Mouse (Mus musculus) A20 (cell line): ENCODE results near the gene Sohlh1.
A peak's percentile ranks its signal among the peaks of the same experiment; 100 is the strongest.
"Not testable (repeated sequence)": the region's sequence is repeated elsewhere in the genome, so short reads cannot be mapped to it uniquely, and the experiment has no call there.

ENCODE experiments used
- DNase-seq: peaks from one replicate; pipeline ENCODE4 v3.0.0-alpha.2; 2011; ENCODE audit warnings: low read depth, low spot score

The Sohlh1 gene

DNA sequence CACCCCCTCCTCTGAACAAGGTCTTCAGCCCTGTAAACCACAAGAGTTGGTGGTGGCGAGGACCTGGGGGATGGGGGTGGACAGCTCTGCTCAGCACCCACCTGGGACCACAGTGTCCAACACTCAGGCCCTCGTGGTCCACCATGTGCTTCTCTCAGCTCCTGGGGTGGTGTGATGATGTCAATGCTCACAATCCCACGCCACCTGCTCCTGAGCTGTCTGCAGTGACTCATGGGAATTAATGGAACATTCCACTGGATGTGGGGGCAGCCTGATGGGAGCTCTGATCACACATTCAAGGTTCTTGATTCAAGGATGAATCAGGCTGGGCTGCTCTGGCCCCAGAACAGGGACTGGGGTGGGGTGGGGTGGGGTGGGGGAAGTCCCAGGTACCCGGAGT, 4.9 kb downstream of the Sohlh1 start:
- DNase-seq = no peak

DNA sequence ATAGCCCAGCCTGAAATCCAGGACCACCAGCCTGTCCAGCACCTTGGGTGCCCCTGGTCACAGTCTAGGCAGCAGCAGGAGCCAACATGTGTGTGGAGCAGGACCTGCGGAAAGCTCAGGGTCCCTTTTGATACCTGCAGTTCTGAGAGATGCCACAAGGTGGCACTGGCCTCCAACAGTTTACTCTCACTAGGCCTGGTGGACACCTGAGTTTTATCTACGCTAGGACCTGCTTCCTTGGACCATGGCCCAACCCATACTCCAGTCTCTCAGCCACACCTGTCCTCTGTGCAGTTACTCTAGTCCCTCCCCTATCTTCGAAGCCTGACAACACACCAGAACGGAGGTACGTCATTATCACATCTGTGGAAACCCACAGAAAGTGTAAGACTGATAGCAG, 10.8 kb downstream of the Sohlh1 start:
- DNase-seq = peak; percentile 71

DNA sequence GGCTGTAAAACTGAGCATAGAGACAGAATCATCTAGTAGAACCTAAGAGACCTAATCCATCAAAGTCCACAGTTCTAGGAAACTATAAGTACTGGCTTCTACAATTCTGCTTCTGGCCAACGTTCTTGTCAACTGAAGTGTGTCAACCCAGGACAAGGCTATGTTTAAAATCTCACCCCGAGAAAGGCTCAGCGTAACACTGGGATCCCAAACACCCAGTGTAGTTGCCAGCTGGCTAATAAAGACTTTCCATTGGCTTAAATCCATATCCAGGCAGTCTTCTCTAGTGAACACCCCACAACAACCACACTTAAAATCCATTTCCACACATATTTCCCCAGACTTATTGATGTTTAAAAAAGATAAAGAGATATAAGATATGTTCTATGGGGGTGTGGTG, 16.3 kb downstream of the Sohlh1 start:
- DNase-seq = no peak

DNA sequence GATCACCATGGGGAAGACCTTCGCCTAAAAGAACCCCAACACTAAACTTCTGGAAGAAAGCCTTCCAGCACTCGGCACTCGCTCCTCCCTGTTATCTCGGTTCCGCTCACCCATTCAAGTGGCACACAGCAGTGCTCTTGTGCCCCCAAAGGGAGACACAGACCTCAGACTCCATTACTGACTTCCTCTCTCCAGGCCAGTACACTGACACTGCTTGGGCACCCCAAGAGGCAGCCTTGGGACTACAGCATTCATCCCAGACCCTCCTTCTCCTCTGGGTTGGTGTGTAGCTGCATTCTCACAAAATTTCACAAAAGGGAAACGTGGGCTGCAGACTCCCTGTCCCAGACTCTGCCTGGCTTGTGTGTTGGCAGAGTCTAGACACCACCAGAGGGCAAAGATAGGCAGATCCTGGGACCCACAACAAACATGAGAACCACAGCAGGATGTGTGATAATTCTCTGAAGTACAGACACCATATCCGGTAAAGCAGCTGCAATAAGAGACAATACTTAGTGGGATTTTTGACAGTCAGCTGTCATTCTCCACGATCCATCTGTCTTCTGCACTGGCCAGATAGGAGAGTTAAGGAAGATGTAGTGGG, 18.6 kb downstream of the Sohlh1 start:
- DNase-seq = no peak

DNA sequence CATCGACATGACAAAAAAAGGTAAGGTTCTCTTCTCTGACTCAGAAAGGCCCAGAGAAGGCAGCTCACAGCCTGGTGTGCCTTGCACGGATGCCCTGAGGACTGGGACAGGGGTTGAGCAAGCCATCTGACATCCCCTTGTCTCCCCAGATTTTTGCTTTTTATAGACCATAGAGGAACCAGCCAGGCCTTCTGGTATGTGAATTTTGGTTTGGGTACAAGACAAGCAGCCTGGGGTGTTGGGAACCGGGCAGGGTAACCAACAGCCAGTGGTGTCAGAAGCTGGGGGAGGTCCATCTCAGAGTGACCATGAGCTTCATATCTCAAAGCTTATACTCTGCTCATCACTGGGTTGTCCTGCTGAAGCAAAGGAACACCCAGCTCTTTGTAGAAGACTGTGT, 22.3 kb downstream of the Sohlh1 start:
- no peak for DNase-seq

DNA sequence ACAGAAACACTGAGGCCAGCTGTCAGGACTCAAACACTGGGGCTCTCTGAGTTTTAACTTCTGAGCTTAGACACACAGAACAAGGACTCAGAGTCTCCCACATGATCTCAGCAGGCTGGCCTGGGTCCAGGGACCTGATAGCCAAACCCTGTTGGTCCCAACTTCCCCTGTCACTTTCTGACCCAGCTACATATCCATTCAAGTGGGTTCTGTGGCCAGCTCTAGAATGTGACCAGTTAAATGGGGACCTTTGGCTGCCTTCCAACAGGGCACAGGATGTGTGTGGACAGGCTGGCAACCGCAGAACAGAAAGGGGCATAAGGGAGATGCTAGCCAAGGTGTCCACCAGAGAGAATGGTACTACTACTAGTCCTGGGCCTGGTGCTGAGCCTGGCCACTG, 24.2 kb downstream of the Sohlh1 start, which contains the start of gene Lcn9:
Lcn9 (plus strand) TSS at position 348 of the 400 bp plus-strand sequence.
- DNase-seq = no peak

DNA sequence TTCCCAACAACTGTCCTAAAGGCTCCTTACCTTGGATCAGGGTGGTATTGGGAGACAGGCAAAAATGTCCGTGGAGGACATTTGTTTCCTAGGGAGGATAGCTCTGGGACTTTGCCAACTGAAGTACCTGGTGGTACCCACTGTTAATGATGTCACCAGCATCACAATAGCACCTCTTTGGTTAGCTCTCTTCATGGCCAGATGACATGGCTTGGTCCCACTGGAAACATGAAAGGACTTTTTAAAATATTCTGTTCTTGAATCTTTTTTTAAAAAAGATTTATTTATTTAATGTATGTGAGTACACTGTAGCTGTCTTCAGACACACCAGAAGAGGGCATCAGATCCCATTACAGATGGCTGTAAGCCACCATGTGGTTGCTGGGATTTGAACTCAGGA, 31.3 kb downstream of the Sohlh1 start, which contains the start of gene Glt6d1:
Glt6d1 (minus strand) TSS at position 101 of the 400 bp plus-strand sequence.
- DNase-seq = not testable (repeated sequence)

DNA sequence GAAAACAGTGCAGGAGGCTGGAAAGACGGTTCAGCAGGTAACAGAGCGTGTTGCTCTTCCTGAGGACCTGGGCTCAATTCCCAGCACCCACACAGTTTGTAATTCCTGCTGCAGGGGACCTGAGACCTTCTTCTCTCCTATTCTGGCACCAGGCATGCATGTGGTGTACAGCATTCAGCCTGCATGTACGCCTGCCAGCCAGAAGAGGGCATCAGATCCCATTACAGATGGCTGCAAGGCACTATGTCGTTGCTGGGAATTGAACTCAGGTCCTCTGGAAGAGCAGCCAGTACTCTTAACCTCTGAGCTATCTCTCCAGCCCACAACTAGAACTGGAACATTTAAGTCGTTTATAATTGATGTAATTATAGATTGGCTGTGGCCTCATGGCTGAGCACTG, 33.7 kb downstream of the Sohlh1 start:
- DNase-seq = peak; percentile 20

DNA sequence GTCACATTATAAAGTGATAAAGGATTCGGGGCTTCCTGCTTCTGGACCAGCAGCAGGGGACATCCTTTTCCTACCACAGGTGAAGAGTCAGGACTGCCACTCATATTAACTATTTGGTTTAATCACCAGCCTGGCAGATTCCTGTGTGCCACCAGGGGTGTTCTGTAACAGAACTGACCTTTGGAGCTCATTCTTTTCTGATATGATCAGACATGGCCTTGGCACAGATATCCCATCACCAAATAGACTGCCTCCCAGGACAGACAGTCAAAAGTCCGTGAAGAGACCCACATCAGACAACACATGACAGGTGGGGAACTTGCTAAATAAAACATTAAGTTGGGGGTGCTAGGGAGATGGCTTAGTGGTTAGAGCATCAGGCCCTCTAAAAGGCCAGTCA, 35.3 kb downstream of the Sohlh1 start:
- no peak for DNase-seq

DNA sequence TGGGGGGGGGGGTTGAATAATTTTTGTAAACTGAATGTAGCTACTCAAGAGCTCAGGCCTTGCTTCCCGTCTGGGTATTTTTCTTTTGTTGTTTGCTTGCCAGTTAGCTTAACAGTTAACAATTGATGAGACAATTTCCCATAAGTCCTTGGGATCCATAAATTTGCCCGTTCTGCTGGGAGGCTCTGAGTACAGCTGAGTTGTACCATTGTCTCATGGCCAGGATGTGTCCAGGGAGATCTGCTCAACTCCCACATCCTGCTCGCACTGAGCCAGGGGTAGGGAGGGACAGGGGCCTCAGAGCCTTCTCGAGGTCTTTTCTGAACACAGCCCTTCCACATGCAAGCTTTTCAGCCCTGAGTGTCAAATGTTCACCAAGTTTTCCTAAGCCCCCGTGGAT, 49.0 kb downstream of the Sohlh1 start:
- DNase-seq = no peak

DNA sequence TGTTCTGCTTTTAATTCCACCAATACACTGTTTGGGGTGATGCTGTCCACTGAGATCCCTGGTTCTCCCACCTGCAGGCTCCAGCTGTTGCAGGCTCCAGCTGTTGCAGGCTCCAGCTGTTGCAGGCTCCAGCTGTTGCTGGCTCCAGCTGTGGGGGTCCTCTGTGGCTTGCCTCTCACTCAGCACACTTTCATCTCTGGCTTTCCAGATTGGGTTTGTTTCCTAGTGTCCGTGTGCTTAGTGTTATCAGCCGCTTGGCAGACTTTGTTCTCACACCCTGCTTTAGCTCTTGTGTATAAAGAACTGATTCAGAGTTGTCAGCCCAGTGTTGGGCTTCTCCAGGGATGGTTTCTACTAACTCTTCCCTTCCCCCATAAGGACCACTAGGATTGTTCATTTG, 49.4 kb downstream of the Sohlh1 start:
- no peak for DNase-seq
